Mouse (Mus musculus) limb, embryonic 14.5 days (tissue): Measurements from ENCODE around the gene Fam229a. TPM values are rescaled to one million over a fixed set of nuclear protein-coding genes. Genes with fewer than 3 reads are reported as not detected.

Source experiments
- ATAC-seq: fragments of 200-750 bp; cut with Nextera tagmentation; 2 replicates; pipeline ENCODE4 v1.8.0; 2017; ENCODE audit warnings: low read depth, moderate number of reproducible peaks, moderate TSS enrichment; ENCODE audit not compliant: low FRiP score
- DNase-seq: peaks from one replicate; pipeline ENCODE4 v3.0.0-alpha.2; 2015; ENCODE audit warnings: low spot score
- H3K27ac ChIP-seq: fragments of 300-500 bp; sonication (generic); replicated peaks from 2 replicates; pipeline ENCODE4 v1.5.1; 2014; ENCODE audit warnings: low read depth, mild to moderate bottlenecking, low read length, moderate library complexity, mixed read lengths
- H3K27me3 ChIP-seq: fragments of 300-500 bp; sonication (generic); 2 replicates; pipeline ENCODE4 v1.6.1; 2014; ENCODE audit warnings: low read length, mixed read lengths; ENCODE audit not compliant: control insufficient read depth, insufficient read depth
- H3K36me3 ChIP-seq: fragments of 300-500 bp; sonication (generic); 2 replicates; pipeline ENCODE4 v1.6.1; 2014; ENCODE audit warnings: mild to moderate bottlenecking, low read length, moderate library complexity, mixed read lengths; ENCODE audit not compliant: control insufficient read depth, insufficient read depth
- H3K4me1 ChIP-seq: fragments of 300-500 bp; sonication (generic); 2 replicates; pipeline ENCODE4 v1.6.1; 2014; ENCODE audit warnings: antibody characterized with exemption, low read length, mixed read lengths; ENCODE audit not compliant: control insufficient read depth, insufficient read depth
- H3K4me2 ChIP-seq: fragments of 300-500 bp; sonication (generic); replicated peaks from 2 replicates; pipeline ENCODE4 v1.6.1; 2014; ENCODE audit warnings: low read depth, mild to moderate bottlenecking, low read length, moderate library complexity; ENCODE audit not compliant: severe bottlenecking
- H3K4me3 ChIP-seq: fragments of 300-500 bp; sonication (generic); replicated peaks from 2 replicates; pipeline ENCODE4 v1.5.1; 2014; ENCODE audit warnings: low read length
- H3K9ac ChIP-seq: fragments of 300-500 bp; sonication (generic); 2 replicates; pipeline ENCODE4 v1.6.1; 2014; ENCODE audit warnings: mild to moderate bottlenecking, low read depth, low read length, moderate library complexity; ENCODE audit not compliant: severe bottlenecking
- H3K9me3 ChIP-seq: fragments of 300-500 bp; sonication (generic); 2 replicates; pipeline ENCODE4 v1.6.1; 2016; ENCODE audit warnings: low read length; ENCODE audit not compliant: control insufficient read depth
- POLR2A ChIP-seq: fragments of 200-500 bp; IDR thresholded peaks from 2 replicates; pipeline ENCODE4 v1.8.0; 2012; ENCODE audit warnings: inconsistent platforms, mild to moderate bottlenecking, moderate library complexity, borderline replicate concordance; ENCODE audit not compliant: insufficient read depth, insufficient read length; ENCODE audit errors: extremely low read depth
- WGBS: fragments of 180-500 bp; shearing (Covaris S2); extraction: QIAGEN DNeasy Blood & Tissue Kit; methylation state at CpG from one replicate; pipeline ENCODE4 v1.1.7; 2014; 5-methylcytosine and 5-hydroxymethylcytosine counted together
- polyA plus RNA-seq, 2 experiments: library from polyadenylated mRNA; depleted of rRNA in 1 of 2; stranded (reverse) in 1 of 2; unstranded in 1 of 2; fragments of >200 nt; fragmentation: Nextera tagmentation in 1 of 2; extraction: Ambion mirVana in 1 of 2; gene quantifications; 2 replicates each; pipeline versions ENCODE4 v1.2.1 to v1.2.3; 2012 to 2014

Fam229a gene
- polyA plus RNA-seq (2012; rRNA removed): 0.15 TPM in 1 of 2 replicates, not detected in the other
- not detected in 2 replicates for polyA plus RNA-seq (2014; fragmentation: Nextera tagmentation; extraction: Ambion mirVana)

DNA sequence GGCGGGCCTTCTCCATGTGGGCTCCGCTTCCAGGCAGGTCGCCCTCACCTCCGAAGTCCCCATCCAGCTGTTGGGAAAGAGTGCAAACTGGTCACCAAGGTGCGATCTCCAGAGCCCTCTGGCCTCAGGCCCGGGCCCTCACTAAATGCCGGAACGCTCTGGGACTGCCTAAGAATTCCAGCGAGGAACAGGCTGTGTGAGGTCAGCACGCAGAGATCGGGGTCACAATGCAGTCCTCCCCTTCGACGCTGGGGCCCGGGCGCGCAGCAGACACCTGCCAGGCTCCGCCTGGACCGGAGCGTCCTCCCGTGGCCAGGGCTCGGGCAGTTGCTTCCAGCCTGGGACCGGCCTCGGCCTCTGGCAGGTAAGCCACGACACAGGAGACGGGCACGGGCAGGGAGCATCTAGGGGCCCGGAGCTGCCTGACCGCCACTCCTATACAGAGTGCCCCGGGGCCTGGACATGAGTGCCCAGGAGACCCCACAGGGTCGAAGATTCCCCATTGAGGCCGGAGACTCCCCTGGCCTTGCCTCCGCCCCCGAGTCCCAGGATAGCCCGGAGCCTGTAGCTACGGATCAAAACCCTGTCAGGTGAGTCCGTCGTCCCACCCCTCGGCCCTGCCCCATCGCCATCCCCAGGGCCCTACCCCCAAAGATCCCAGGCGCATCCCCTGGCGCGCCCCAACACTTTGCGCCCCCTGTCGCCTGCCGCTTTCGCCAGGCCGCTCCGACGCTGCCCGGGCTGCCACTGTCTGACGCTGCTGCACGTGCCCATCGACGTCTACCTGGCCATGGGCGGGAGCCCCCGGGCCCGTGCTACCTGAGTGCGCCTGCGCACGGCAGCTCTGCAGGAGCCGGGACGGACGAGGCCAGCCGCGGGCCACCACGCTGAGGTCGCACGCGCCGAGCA, at the start of gene Fam229a, which contains the start of gene Tssk3:
Gene Fam229a (plus strand): TSS at position 219 of the 909 bp plus-strand sequence.
Gene Tssk3 (minus strand): TSS at position 51 of the 909 bp plus-strand sequence.
- no peak for TF ChIP-seq POLR2A
- Histone ChIP-seq H3K36me3 (peaks cover 31% of the 10 kb centered on the region), H3K4me3 (peak within 1 kb of the TSS; percentile 32), H3K27me3 (peaks cover 16% of the 10 kb centered on the region), H3K9ac (peak within 1 kb of the TSS; percentile 26), H3K27ac (no peak within 1 kb of the TSS), H3K4me2 (peak within 1 kb of the TSS; percentile 53), H3K4me1 (peaks cover 4% of the 10 kb centered on the region; the same call in 1 of the 2 replicates), H3K9me3 (no peaks in the 10 kb centered on the region)
- DNase-seq (no peak), ATAC-seq (no peak)
- WGBS: 3% methylated on average over 50 of the region's 70 CpGs

DNA sequence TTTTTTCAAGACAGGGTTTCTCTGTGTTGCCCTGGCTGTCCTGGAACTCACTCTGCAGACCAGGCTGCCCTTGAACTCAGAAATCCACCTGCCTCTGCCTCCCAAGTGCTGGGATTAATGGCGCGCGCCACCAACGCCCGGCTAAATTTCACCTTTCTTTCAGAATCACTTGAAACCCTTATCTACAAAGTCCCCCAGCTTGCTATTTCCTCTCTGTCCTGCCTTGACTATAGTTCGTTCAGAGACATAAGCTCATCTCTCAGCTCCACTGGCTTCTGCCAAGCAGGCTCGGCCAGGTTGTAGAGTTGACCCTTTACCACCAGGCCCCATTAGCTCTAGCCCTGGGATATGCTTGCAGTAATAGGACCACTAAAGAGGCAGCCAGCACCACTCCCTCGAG, 43.6 kb upstream of the Fam229a start:
- ATAC-seq: no peak
- Histone ChIP-seq H3K4me1 (no peaks in the 10 kb centered on the region), H3K9me3 (no peaks in the 10 kb centered on the region), H3K27ac (no peak overlapping the region), H3K27me3 (peaks cover 8% of the 10 kb centered on the region), H3K9ac (no peak overlapping the region), H3K4me3 (no peak overlapping the region), H3K36me3 (no peaks in the 10 kb centered on the region), H3K4me2 (no peak overlapping the region)
- 85% methylated on average over 8 of the region's 8 CpGs for WGBS
- no peak for TF ChIP-seq POLR2A
- DNase-seq: no peak

DNA sequence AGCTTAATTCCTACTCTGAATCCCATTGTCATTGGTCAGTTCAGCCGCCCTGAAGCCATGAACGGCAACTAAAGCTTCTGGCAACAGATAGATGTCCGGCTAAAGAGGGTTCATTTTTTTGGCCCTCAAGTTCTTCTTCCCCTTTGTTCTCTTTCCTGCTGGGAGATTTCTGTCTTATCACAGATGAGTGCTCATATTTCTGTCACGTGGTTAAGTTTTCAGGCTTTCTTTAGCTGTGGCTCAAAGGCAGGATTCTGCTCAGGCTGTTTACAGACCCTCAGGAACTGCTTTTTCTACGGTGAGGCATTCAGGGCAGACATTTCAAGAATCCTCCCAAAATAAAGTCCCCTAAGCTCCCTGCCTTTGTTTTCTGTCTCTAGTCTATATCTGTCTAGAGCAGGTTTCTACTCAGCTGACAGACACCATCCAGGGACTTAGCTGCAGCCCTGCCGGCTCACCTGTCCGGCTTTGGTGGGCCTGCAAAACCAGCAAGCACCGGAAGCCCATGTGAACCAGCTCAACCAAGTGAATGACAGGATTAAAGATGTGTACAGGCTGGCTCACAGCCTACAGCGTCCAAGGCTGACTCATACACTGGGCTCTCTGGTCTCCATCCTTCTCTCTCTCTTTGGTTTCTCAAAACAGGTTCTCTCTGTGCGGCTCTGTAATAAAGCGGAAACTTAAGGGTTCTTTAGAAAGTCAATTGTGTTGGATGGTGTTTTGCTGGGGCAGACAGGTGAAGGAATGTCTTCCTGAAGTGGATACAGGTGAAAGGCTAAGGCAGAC, 43.0 kb upstream of the Fam229a start:
- no peak for TF ChIP-seq POLR2A
- no peak overlapping the region for H3K9ac ChIP-seq
- ATAC-seq: no peak; the same call in 1 of the 2 replicates
- DNase-seq: no peak
- H3K4me2 ChIP-seq: no peak overlapping the region
- H3K9me3 ChIP-seq: no peaks in the 10 kb centered on the region
- no peak overlapping the region for H3K4me3 ChIP-seq
- H3K4me1 ChIP-seq: no peaks in the 10 kb centered on the region
- peaks cover 2% of the 10 kb centered on the region; the same call in 1 of the 2 replicates for H3K27me3 ChIP-seq
- H3K36me3 ChIP-seq: no peaks in the 10 kb centered on the region
- WGBS: 79% methylated on average over 11 of the region's 11 CpGs
- no peak overlapping the region for H3K27ac ChIP-seq

DNA sequence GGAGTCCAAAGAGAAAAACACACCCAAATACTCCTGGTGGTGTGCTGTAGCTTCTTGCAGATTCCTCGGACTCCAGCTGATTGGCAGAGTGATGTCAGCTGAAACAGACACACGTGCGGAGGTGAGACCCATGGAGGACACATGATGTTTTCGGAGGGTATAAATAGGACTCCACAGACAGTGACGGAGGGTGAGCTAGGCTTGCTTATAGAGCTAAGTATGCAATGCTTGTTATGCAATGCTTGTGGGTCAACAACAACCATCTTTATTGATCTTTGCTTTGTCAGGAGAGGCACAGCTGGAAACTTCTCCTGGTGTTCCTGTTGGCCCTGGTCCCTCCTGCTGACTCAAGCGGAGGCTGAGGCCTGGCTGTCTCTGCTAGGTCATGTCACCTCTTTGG, 42.3 kb upstream of the Fam229a start:
- H3K9me3 ChIP-seq: no peaks in the 10 kb centered on the region
- H3K36me3 ChIP-seq: no peaks in the 10 kb centered on the region
- 83% methylated on average over 6 of the region's 6 CpGs for WGBS
- no peak overlapping the region for H3K4me2 ChIP-seq
- DNase-seq (no peak), ATAC-seq (no peak)
- no peaks in the 10 kb centered on the region for H3K4me1 ChIP-seq
- H3K27ac ChIP-seq: no peak overlapping the region
- TF ChIP-seq POLR2A: no peak
- no peak overlapping the region for H3K4me3 ChIP-seq
- no peak overlapping the region for H3K9ac ChIP-seq
- no peaks in the 10 kb centered on the region for H3K27me3 ChIP-seq

DNA sequence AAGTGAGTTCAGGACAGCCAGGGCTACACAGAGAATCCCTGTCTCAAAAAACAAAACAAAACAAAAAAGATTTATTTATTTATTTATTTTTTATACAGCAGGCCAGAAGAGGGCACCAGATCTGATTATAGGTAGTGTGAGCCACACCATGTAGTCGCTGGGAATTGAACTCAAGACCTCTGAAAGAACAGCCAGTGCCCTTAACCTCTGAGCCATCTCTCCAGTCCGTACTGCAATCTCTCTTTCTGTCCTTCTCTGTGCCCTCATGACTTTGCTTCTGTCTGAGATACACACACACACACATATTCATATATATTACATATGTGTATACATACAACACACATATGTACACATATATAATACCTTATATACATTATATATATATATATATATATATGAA, 40.1 kb upstream of the Fam229a start:
- Histone ChIP-seq H3K4me1 (no peaks in the 10 kb centered on the region), H3K9ac (no peak overlapping the region)
- 74% methylated on average over 2 of the region's 2 CpGs for WGBS

More for the DNA sequence above, 40.1 kb upstream of the Fam229a start:
- Histone ChIP-seq H3K9me3 (no peaks in the 10 kb centered on the region), H3K27ac (no peak overlapping the region), H3K4me3 (no peak overlapping the region), H3K36me3 (no peaks in the 10 kb centered on the region), H3K4me2 (no peak overlapping the region), H3K27me3 (no peaks in the 10 kb centered on the region)
- no peak for ATAC-seq
- DNase-seq: no peak
- no peak for TF ChIP-seq POLR2A
